Mouse (Mus musculus): Measurements from ENCODE around the gene Rassf8. TPM values are rescaled to one million over a fixed set of nuclear protein-coding genes. Genes with fewer than 3 reads are reported as not detected.

Gene Rassf8
- under 1 TPM in 1 of 2 experiments, not detected in 1; 0.80 TPM for polyA plus RNA-seq (2017; shearing (Covaris generic))

GRCm38 (mm10) chr6:145746132-145746849 lies at the start of gene Rassf8:
TSS of gene Rassf8 (plus strand) at chr6:145746748.

GRCm38 (mm10) chr6:145865289-145865885 lies 118.8 kb downstream of the Rassf8 start, which contains the start of gene Bhlhe41:
TSS of gene Bhlhe41 (minus strand) at chr6:145865558.

Other genes starting within 250 kb of the Rassf8 start
- gene Lmntd1, start 132.4 kb upstream of the Rassf8 start, polyA plus RNA-seq (2017; shearing (Covaris generic)): under 1 TPM in 1 of 2 experiments, not detected in 1; 0.43 TPM
- gene Tuba3b, start 131.0 kb upstream of the Rassf8 start, polyA plus RNA-seq (2017; shearing (Covaris generic)): not detected
- under 1 TPM; 0.11 to 0.32 TPM for gene Bhlhe41, start 118.8 kb downstream of the Rassf8 start, polyA plus RNA-seq (2017; shearing (Covaris generic))
- under 1 TPM in 1 of 2 experiments, not detected in 1; 0.04 TPM for gene Sspn, start 184.9 kb downstream of the Rassf8 start, polyA plus RNA-seq (2017; shearing (Covaris generic))